Mouse (Mus musculus) c-Kit-negative CD71-positive TER-119-positive erythroid progenitor cells, embryonic 14.5 days (primary cell): ENCODE results near the gene Apol9b.
"Not testable (repeated sequence)": the region's sequence is repeated elsewhere in the genome, so short reads cannot be mapped to it uniquely, and the experiment has no call there.

Source experiments
- DNase-seq: peaks from one replicate; pipeline ENCODE4 v3.0.0-alpha.2; 2013; ENCODE audit warnings: low read depth, low spot score

The Apol9b gene

GRCm38 (mm10) chr15:77728739-77729138 lies at the start of gene Apol9b:
Gene Apol9b, plus strand, starts transcription at chr15:77729039.
- DNase-seq = not testable (repeated sequence)

DNA sequence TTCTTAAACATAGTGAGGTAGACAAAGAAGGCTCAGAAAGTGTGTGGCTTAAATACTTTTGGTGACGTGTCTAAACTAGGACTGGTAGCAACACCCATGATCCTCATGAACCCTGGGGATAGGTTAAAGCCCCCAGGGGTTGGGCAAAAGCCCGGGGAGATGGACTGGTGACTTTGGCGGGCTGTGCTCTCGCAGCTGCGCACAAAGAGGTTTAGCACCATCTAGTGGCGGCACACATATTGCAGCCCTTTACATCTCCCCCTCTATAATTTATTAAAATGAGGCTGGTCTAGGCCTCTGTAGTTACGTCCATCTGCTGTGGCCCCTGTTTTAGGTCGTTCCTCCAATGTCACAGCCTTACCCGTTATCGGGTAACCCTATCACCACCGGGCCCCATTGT lies 44.9 kb upstream of the Apol9b start:
- not testable (repeated sequence) for DNase-seq

GRCm38 (mm10) chr15:77691532-77692311 lies 37.1 kb upstream of the Apol9b start:
- not testable (repeated sequence) for DNase-seq

DNA sequence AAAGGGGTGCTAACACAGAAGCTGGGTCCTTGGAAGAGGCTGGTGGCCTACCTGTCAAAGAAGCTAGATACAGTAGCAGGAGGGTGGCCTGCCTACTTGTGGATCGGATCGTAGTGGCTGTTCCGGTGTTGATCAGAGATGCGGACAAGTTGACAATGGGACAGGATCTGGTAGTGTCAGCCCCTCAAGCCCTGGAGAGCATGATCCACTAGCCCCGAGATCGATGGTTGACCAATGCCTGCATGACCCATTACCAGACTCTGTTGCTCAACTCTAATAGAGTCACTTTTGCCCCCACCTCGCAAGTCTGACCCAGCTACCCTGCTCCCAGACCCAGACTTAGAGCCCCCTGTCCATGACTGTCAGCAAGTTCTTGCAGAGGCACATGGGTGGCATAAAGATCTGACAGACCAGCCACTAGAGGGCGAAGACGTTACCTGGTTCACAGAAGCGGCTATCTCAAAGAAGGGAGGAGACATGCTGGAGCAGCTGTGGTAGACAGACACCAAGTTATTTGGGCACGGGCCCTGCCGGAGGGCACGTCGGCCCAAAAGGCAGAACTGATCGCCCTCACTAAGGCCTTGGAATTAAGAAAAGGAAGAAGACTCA lies 34.0 kb upstream of the Apol9b start:
- DNase-seq = not testable (repeated sequence)

GRCm38 (mm10) chr15:77698656-77699055 lies 30.2 kb upstream of the Apol9b start, which contains the start of gene Apol7e:
Gene Apol7e, plus strand, starts transcription at chr15:77698857.
- not testable (repeated sequence) for DNase-seq

- DNase-seq = not testable (repeated sequence)
Measured at GRCm38 (mm10) chr15:77705306-77705705, 23.5 kb upstream of the Apol9b start.

- DNase-seq = not testable (repeated sequence)
Measured at GRCm38 (mm10) chr15:77708936-77709335, 19.9 kb upstream of the Apol9b start.

- DNase-seq = not testable (repeated sequence)
Measured at GRCm38 (mm10) chr15:77718240-77718639, 10.6 kb upstream of the Apol9b start.

DNA sequence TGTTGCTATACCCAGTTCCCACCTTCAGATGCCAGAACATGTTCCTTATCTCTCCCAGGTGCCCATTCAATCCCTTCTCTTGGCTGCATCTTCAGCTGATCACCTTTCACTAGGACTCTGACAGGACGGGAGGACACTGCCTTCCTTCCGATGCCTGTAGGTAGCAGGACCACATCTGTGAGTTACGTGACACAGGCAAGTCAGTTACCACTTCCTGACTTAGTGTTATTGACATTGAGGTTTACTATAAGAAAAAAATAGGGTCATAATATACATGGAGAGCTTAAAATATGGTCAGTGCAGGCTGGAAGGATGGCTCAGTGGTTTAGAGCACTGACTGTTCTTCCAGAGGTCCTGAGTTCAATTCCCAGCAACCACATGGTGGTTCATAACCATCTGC lies 7.3 kb upstream of the Apol9b start:
- DNase-seq = not testable (repeated sequence)

DNA sequence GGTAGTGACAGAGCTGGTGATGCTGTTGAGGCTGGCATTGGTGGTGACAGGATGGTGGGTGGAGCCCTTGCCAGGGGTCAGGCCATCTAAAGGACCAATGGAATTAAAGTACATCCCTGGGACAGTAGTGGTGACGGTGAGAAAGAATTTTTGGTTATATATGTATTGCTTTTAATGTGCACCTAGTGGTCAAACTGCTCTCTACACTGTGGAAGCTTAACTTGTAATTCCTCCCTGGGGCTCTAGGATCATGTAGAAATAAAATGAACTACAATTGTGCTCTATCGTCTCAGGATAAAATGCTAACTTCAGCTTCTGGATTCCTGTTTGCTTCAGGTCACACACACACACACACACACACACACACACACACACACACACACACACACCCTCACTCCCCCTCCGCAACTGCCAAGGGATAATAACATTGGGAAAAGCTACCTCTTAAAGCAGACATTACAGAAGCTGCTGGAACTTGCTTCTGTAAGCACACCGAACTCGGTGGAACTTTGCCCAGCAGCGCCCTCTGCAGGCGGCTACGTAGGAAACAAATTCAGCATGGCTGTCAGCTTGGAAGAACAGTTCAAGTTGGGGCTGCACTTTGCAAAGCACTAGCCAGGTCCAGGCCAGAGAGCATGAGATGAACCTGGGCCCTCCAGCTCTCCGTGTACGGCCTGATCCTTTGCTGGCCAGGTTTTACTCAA lies 4.5 kb upstream of the Apol9b start:
- not testable (repeated sequence) for DNase-seq

DNA sequence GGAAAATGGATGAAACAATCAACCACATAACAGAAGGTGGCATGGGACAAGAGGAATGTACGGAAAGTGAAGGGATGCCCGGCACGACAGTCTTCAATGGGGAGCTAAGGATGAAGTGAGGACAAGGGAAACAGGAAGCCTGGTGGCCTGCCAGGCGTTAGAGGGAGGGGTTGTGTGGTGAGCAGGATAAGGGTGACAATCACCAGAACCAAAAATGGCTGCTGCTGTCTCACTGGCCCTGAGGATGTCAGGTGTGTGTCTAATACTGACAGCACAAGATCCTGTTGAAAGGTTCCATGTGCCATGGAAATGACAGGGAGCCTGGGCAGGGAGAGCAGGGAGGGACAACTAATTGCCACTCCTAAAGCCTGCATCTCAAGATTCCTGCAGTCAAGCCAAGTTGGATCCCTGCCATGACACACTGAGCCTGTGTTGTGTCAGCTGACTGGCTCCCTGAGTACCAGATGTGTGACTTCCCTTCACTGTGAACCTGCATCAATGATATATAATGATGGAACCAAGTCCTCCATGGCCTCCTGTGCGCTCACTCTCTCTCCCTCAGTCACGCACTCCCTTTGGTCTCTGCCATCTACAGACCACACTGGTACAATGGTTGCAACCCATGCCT lies 3.3 kb upstream of the Apol9b start:
- not testable (repeated sequence) for DNase-seq

- DNase-seq = not testable (repeated sequence)
Measured at GRCm38 (mm10) chr15:77727139-77727538, 1.7 kb upstream of the Apol9b start.

DNA sequence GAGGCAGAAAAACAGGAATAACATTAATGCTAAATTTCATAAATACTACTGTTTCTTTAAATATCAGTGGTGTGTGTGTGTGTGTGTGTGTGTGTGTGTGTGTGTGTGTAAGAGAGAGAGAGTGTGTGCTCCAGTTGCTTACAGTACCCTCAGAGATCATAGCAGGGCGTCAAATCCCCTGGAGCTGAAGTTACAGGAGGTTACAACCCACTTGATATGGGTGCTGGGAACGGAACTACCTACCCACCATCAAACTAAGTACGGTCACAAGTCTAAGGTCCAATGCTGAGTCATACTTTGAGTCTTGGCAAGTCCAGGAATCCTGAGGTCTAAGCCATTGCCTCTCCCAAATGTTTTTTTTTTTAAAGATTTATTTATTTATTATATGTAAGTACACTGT lies 1.1 kb upstream of the Apol9b start:
- not testable (repeated sequence) for DNase-seq

DNA sequence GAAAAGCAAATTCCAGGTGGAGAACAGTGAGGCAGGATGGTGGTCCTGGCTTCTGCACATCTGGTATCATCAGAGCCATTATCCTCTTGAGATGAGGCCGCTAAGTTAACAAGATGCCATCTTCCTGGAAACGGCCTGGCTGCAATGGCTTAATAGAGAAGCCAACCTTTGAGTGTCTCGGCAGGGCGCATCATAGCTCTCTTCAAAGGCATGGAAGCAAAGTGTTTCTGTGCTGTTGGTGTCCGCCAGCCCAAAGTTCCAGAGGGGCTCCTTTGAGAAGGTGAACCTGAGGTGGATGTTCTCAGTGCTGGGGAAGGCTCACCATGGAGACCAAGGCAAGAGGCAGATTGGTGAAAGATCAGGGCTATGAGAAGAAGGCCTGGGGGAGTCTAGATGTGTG lies 2.8 kb downstream of the Apol9b start:
- DNase-seq = no peak

GRCm38 (mm10) chr15:77732851-77733250 lies 4.0 kb downstream of the Apol9b start:
- DNase-seq = not testable (repeated sequence)

- DNase-seq = not testable (repeated sequence)
Measured at GRCm38 (mm10) chr15:77733380-77733779, 4.5 kb downstream of the Apol9b start.

GRCm38 (mm10) chr15:77733903-77734302 lies 5.1 kb downstream of the Apol9b start:
- DNase-seq = not testable (repeated sequence)

- no peak for DNase-seq
Measured at GRCm38 (mm10) chr15:77740511-77741297, 11.9 kb downstream of the Apol9b start.

DNA sequence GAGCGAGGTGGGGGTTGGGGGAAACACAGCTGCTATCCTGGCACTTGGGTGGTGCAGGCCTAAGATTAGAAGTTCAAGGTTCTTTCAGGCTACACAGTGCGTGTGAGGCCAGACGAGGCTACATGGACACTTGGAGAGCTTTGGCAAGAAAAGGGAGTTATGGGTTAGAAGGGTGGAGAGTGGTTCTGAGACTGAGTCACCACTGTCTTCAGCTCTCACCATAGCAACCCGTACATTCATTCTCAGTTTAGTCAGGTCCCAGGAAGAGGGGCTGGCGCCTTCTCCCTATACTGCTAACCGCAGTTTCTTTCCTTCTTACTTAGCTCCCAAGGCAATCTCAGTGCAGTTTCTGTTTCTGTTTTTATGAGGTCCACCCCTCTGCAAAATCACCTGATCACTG lies 12.7 kb downstream of the Apol9b start:
- not testable (repeated sequence) for DNase-seq

GRCm38 (mm10) chr15:77744632-77745031 lies 15.8 kb downstream of the Apol9b start:
- no peak for DNase-seq

DNA sequence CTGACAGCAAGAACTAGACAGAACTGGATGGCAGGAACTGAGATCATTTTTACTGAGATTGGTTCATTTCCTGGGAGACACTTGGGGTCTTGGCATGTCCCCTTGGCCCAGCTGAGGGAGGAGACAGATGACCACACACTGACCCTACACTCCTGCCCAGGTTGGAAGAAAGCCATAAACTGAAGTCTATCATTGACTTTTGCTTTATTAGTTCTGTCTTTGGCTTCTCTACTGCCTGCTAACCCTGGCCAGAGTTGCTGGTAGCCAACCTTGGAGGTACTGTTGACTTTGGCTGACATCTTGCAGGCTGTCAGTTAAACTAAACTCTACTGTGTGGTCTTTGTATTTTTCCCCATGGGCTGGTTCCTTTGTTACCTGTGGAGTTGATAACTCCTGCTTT lies 16.2 kb downstream of the Apol9b start:
- no peak for DNase-seq
